Mouse (Mus musculus) retina, embryonic 14.5 days (tissue): ENCODE measurements around the gene Lrrc17.

Experiments used
- DNase-seq: peaks from one replicate; pipeline ENCODE4 v3.0.0-alpha.2; 2015; ENCODE audit warnings: low spot score

The Lrrc17 gene

GRCm38 (mm10) chr5:21543409-21544201, at the start of gene Lrrc17:
TSS of gene Lrrc17 (plus strand) at chr5:21543559.
- DNase-seq, result no peak

- no peak for DNase-seq
These were observed 48.6 kb upstream of the Lrrc17 start for GRCm38 (mm10) chr5:21494781-21495180.

GRCm38 (mm10) chr5:21496321-21496720, 47.0 kb upstream of the Lrrc17 start:
- DNase-seq, result no peak

- DNase-seq, result no peak
These were observed 46.5 kb upstream of the Lrrc17 start for GRCm38 (mm10) chr5:21496881-21497280.

GRCm38 (mm10) chr5:21498490-21498889, 44.9 kb upstream of the Lrrc17 start:
- DNase-seq, result no peak

GRCm38 (mm10) chr5:21498925-21499324, 44.4 kb upstream of the Lrrc17 start:
- no peak for DNase-seq

- DNase-seq, result no peak
These were observed 43.2 kb upstream of the Lrrc17 start for GRCm38 (mm10) chr5:21500133-21500532.

- no peak for DNase-seq
These were observed 42.4 kb upstream of the Lrrc17 start for GRCm38 (mm10) chr5:21500941-21501340.

GRCm38 (mm10) chr5:21502936-21503610, 40.3 kb upstream of the Lrrc17 start:
- DNase-seq, result no peak

GRCm38 (mm10) chr5:21505159-21505558, 38.2 kb upstream of the Lrrc17 start:
- DNase-seq, result no peak

GRCm38 (mm10) chr5:21506887-21507286, 36.5 kb upstream of the Lrrc17 start:
- no peak for DNase-seq

- no peak for DNase-seq
These were observed 33.6 kb upstream of the Lrrc17 start for GRCm38 (mm10) chr5:21509801-21510200.

GRCm38 (mm10) chr5:21513363-21513762, 30.0 kb upstream of the Lrrc17 start:
- DNase-seq, result no peak

GRCm38 (mm10) chr5:21517562-21517961, 25.8 kb upstream of the Lrrc17 start:
- no peak for DNase-seq

GRCm38 (mm10) chr5:21518207-21518606, 25.2 kb upstream of the Lrrc17 start:
- DNase-seq, result no peak

- no peak for DNase-seq
These were observed 24.2 kb upstream of the Lrrc17 start for GRCm38 (mm10) chr5:21519166-21519565.

- DNase-seq, result no peak
These were observed 16.4 kb upstream of the Lrrc17 start for GRCm38 (mm10) chr5:21526835-21527485.

GRCm38 (mm10) chr5:21527488-21527911, 15.9 kb upstream of the Lrrc17 start:
- no peak for DNase-seq

- DNase-seq, result no peak
These were observed 15.1 kb upstream of the Lrrc17 start for GRCm38 (mm10) chr5:21528068-21528842.

- no peak for DNase-seq
These were observed 14.1 kb upstream of the Lrrc17 start for GRCm38 (mm10) chr5:21529110-21529720.

GRCm38 (mm10) chr5:21532126-21532525, 11.2 kb upstream of the Lrrc17 start:
- no peak for DNase-seq

GRCm38 (mm10) chr5:21532921-21533320, 10.4 kb upstream of the Lrrc17 start:
- DNase-seq, result no peak
